Mouse (Mus musculus): ENCODE data around the gene Homer2.
A peak's percentile ranks its signal among the peaks of the same experiment; 100 is the strongest.

DNA sequence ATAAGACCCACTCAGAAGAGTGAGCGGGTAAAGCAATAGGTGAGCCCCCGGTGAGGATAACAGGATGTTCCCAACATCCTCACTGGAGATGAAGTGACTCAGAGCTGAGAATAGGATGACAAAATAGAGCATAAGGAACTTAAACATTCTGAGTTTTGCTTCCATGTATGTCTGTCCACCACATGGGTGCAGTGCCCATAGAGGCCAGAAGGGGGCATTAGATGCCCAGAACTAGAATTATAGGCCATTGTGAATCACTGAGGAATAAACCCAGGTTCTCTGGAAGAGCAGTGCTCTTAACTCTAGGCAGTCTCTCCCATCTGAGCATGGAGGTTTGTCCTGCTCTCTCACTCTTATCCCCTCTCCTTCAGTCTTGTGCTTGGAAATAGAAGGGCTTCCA is 153.0 kb downstream of the Homer2 start:
- TF ChIP-seq CTCF (conservative IDR thresholded peaks at IDR 0.05; ENCODE audit: insufficient read depth, insufficient read length, low read depth, low read length), result peak; percentile 64
- no peak for TF ChIP-seq POLR2A (IDR thresholded peaks at IDR 0.05; ENCODE audit: low read depth, low read length)

Data from kidney, adult 2 months (tissue).